Mouse (Mus musculus) liver, adult 2 months (tissue): ENCODE measurements around the gene C2cd4a. TPM values are rescaled to one million over a fixed set of nuclear protein-coding genes. Genes with fewer than 3 reads are reported as not detected.

Experiments
- DNase-seq: peaks from one replicate; pipeline ENCODE4 v3.0.0-alpha.2; 2011; ENCODE audit warnings: low read depth, low spot score; ENCODE audit errors: extremely low read depth
- H3K27ac ChIP-seq: fragments of 200-500 bp; replicated peaks from 2 replicates; pipeline ENCODE4 v1.5.1; 2012; ENCODE audit warnings: low read depth, mild to moderate bottlenecking, control low read depth, inconsistent platforms, low read length; ENCODE audit not compliant: insufficient read depth
- H3K27me3 ChIP-seq: fragments of 200-500 bp; 2 replicates; pipeline ENCODE4 v1.6.1; 2012; ENCODE audit warnings: mild to moderate bottlenecking, moderate library complexity, low read length, inconsistent platforms; ENCODE audit not compliant: control insufficient read depth, insufficient read depth
- H3K36me3 ChIP-seq: fragments of 200-500 bp; 2 replicates; pipeline ENCODE4 v1.6.1; 2012; ENCODE audit warnings: low read length, inconsistent platforms; ENCODE audit not compliant: control insufficient read depth, insufficient read depth
- H3K4me1 ChIP-seq: fragments of 200-500 bp; 2 replicates; pipeline ENCODE4 v1.6.1; 2011; ENCODE audit warnings: low read length; ENCODE audit not compliant: control insufficient read depth, insufficient read depth
- H3K4me3 ChIP-seq: fragments of 200-500 bp; 2 replicates; pipeline ENCODE4 v1.5.1; 2011; ENCODE audit warnings: low read depth, mild to moderate bottlenecking, control low read depth, low read length, moderate library complexity; ENCODE audit not compliant: insufficient read depth
- H3K79me2 ChIP-seq: fragments of 200-500 bp; 2 replicates; pipeline ENCODE4 v1.6.1; 2012; ENCODE audit warnings: inconsistent platforms, mild to moderate bottlenecking, low read length, moderate library complexity; ENCODE audit not compliant: control insufficient read depth, insufficient read depth
- H3K9ac ChIP-seq: fragments of 200-500 bp; 2 replicates; pipeline ENCODE4 v1.6.1; 2012; ENCODE audit warnings: low read depth, mild to moderate bottlenecking, control low read depth, inconsistent platforms, low read length
- CTCF ChIP-seq: fragments of 200-500 bp; IDR thresholded peaks from 2 replicates; pipeline ENCODE4 v1.5.1; 2011; ENCODE audit warnings: low read depth, low read length, control low read depth
- POLR2A ChIP-seq: fragments of 200-500 bp; IDR thresholded peaks from 2 replicates; pipeline ENCODE4 v1.6.1; 2011; ENCODE audit warnings: low read length, control low read depth; ENCODE audit not compliant: insufficient read depth; ENCODE audit errors: extremely low read depth
- WGBS: fragments of 180-500 bp; shearing (Covaris S2); methylation state at CpG from one replicate; pipeline ENCODE4 v1.1.7; 2018; 5-methylcytosine and 5-hydroxymethylcytosine counted together
- polyA plus RNA-seq: library from polyadenylated mRNA; depleted of rRNA; stranded (reverse); fragments of >200 nt; gene quantifications from 2 replicates; pipeline ENCODE4 v1.2.3, GENCODE M21; 2012
- total RNA-seq: library from RNA; depleted of rRNA; stranded (reverse); fragments of >200 nt; gene quantifications from 2 replicates; pipeline ENCODE4 v1.2.3, GENCODE M21; 2014

Gene C2cd4a
- total and polyA plus RNA-seq, 2 experiments: 0.07 TPM; not detected in 1

DNA sequence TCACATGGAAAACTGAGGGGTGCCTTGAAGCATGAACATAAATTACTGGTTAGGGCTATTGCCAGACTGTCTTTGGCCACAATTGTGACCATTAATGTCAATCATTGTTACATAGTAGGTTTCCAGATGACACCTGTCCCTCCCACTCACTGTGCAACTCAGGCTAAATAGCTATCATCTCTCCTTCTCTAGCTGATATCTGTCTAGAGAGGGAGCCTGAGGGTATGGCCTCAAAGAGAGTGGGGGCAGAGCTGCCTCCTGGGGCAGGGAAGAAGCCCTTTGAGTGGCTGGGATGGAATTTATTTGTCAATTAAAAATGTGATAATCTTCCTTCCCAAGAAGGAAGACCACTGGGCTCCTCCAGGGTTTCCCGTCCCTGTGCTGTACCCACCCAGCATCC, 37.9 kb downstream of the C2cd4a start:
- no peak overlapping the region for H3K27ac ChIP-seq
- WGBS: 90% methylated on average over 1 of the region's 1 CpGs
- no peaks in the 10 kb centered on the region for H3K36me3 ChIP-seq
- H3K9ac ChIP-seq: no peak overlapping the region
- H3K4me3 ChIP-seq: no peak overlapping the region
- H3K4me1 ChIP-seq: no peaks in the 10 kb centered on the region
- no peaks in the 10 kb centered on the region for H3K79me2 ChIP-seq
- H3K27me3 ChIP-seq: no peaks in the 10 kb centered on the region
- no peak for TF ChIP-seq CTCF
- no peak for TF ChIP-seq POLR2A
- DNase-seq: no peak

DNA sequence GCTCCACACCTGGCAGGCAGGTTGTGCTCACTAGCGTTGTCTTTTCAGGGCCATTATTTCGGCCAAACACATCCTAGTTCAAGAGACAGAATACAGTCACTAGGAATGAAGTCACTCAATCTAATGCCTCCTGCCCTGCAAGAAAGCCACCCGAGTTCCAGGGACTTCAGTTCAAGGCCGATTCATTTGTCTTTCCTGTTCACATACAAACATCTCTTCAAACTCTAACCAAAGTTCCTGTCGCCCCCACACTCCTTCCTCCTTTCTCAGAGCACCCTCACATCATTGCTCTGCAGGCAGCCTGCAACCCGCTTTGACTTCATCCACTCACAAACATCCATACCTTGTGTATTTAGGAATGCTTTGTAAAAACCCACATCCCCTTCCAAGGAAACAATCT, 38.6 kb downstream of the C2cd4a start:
- no peak overlapping the region for H3K9ac ChIP-seq
- TF ChIP-seq CTCF: no peak
- no peak for TF ChIP-seq POLR2A
- no peaks in the 10 kb centered on the region for H3K27me3 ChIP-seq
- H3K79me2 ChIP-seq: no peaks in the 10 kb centered on the region
- no peak overlapping the region for H3K27ac ChIP-seq
- H3K4me1 ChIP-seq: no peaks in the 10 kb centered on the region
- no peak overlapping the region for H3K4me3 ChIP-seq
- no peak for DNase-seq
- H3K36me3 ChIP-seq: no peaks in the 10 kb centered on the region
- WGBS: 65% methylated on average over 6 of the region's 6 CpGs

- Histone ChIP-seq H3K4me1 (no peaks in the 10 kb centered on the region), H3K27ac (no peak overlapping the region), H3K36me3 (no peaks in the 10 kb centered on the region), H3K27me3 (no peaks in the 10 kb centered on the region), H3K79me2 (no peaks in the 10 kb centered on the region), H3K9ac (no peak overlapping the region), H3K4me3 (no peak overlapping the region)
- no peak for TF ChIP-seq CTCF
- TF ChIP-seq POLR2A: no peak
- 83% methylated on average over 5 of the region's 5 CpGs for WGBS
- no peak for DNase-seq
Measured at GRCm38 (mm10) chr9:67792405-67792804, 39.7 kb downstream of the C2cd4a start.

- 70% methylated on average over 6 of the region's 6 CpGs for WGBS
- no peaks in the 10 kb centered on the region for H3K79me2 ChIP-seq
- H3K4me3 ChIP-seq: no peak overlapping the region
- no peak overlapping the region for H3K27ac ChIP-seq
- H3K36me3 ChIP-seq: no peaks in the 10 kb centered on the region
- H3K4me1 ChIP-seq: peaks cover 5% of the 10 kb centered on the region; the same call in 1 of the 2 replicates
- H3K27me3 ChIP-seq: no peaks in the 10 kb centered on the region
- no peak overlapping the region for H3K9ac ChIP-seq
- TF ChIP-seq CTCF (no peak), POLR2A (no peak)
- DNase-seq: no peak
Measured at GRCm38 (mm10) chr9:67787671-67788070, 44.5 kb downstream of the C2cd4a start.

DNA sequence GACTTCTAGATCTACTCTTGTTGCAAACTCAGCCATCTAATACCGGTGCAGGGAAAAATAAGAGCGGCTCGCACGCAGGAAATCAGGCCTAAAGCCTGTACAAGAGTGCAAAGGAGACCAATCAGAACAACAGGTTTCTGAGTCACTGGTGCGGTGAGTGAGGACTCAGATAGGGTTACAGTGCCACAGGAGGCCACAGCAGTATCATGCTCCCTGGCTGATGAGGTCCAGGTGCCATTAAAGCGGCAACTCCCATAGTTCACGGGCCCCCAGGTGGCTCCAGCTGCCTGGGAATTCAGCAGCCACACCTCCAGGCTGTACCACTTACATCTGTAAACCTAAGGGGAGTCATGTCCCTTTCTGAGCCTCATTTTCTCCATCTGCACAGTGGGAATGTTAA, 45.8 kb downstream of the C2cd4a start:
- Histone ChIP-seq H3K36me3 (no peaks in the 10 kb centered on the region), H3K79me2 (no peaks in the 10 kb centered on the region), H3K4me3 (no peak overlapping the region), H3K4me1 (peaks cover 5% of the 10 kb centered on the region; the same call in 1 of the 2 replicates), H3K27ac (no peak overlapping the region), H3K27me3 (no peaks in the 10 kb centered on the region), H3K9ac (no peak overlapping the region)
- DNase-seq: no peak
- TF ChIP-seq POLR2A: no peak
- no peak for TF ChIP-seq CTCF
- 92% methylated on average over 7 of the region's 7 CpGs for WGBS

GRCm38 (mm10) chr9:67783925-67784324, 48.2 kb downstream of the C2cd4a start:
- TF ChIP-seq POLR2A (no peak), CTCF (peak; percentile 34; the same call in 1 of the 2 replicates)
- no peaks in the 10 kb centered on the region for H3K27me3 ChIP-seq
- DNase-seq: no peak
- H3K36me3 ChIP-seq: no peaks in the 10 kb centered on the region
- H3K4me1 ChIP-seq: peaks cover 5% of the 10 kb centered on the region; the same call in 1 of the 2 replicates
- no peak overlapping the region for H3K4me3 ChIP-seq
- no peak overlapping the region for H3K9ac ChIP-seq
- H3K27ac ChIP-seq: no peak overlapping the region
- no peaks in the 10 kb centered on the region for H3K79me2 ChIP-seq
